Mouse (Mus musculus) hindbrain, embryonic 10.5 days (tissue): ENCODE data around the gene Uck2. TPM values are rescaled to one million over a fixed set of nuclear protein-coding genes. Genes with fewer than 3 reads are reported as not detected.

ENCODE experiments used
- DNase-seq: peaks from one replicate; pipeline ENCODE4 v3.0.0-alpha.2; 2017; ENCODE audit warnings: low spot score
- H3K27ac ChIP-seq: fragments of 300-500 bp; sonication (generic); 2 replicates; pipeline ENCODE4 v1.5.1; 2016; ENCODE audit warnings: mild to moderate bottlenecking, moderate library complexity
- H3K27me3 ChIP-seq: fragments of 300-500 bp; sonication (generic); 2 replicates; pipeline ENCODE4 v1.6.1; 2016; ENCODE audit warnings: mild to moderate bottlenecking; ENCODE audit not compliant: poor library complexity, insufficient read depth, severe bottlenecking
- H3K36me3 ChIP-seq: fragments of 300-500 bp; sonication (generic); 2 replicates; pipeline ENCODE4 v1.6.1; 2016; ENCODE audit warnings: mild to moderate bottlenecking, moderate library complexity
- H3K4me1 ChIP-seq: fragments of 300-500 bp; sonication (generic); replicated peaks from 2 replicates; pipeline ENCODE4 v1.6.1; 2016; ENCODE audit warnings: mild to moderate bottlenecking
- H3K4me3 ChIP-seq: fragments of 300-500 bp; sonication (generic); 2 replicates; pipeline ENCODE4 v1.5.1; 2016; ENCODE audit warnings: mild to moderate bottlenecking, moderate library complexity
- H3K9me3 ChIP-seq: fragments of 300-500 bp; sonication (generic); 2 replicates; pipeline ENCODE4 v1.6.1; 2016; ENCODE audit warnings: mild to moderate bottlenecking, moderate library complexity
- WGBS: fragments of 180-500 bp; shearing (Covaris S2); methylation state at CpG from one replicate; pipeline ENCODE4 v1.1.7; 2016; 5-methylcytosine and 5-hydroxymethylcytosine counted together
- polyA plus RNA-seq: library from polyadenylated mRNA; unstranded; fragments of >200 nt; fragmentation: Nextera tagmentation; extraction: Ambion mirVana; gene quantifications from 2 replicates; pipeline ENCODE4 v1.2.1, GENCODE M21; 2016

Uck2 gene
- polyA plus RNA-seq, 1 experiment from 2014 or later, result 113 TPM

GRCm38 (mm10) chr1:167265366-167265765, 19.8 kb downstream of the Uck2 start:
- Histone ChIP-seq H3K4me1 (peaks cover 52% of the 10 kb centered on the region), H3K27me3 (no peaks in the 10 kb centered on the region), H3K9me3 (no peaks in the 10 kb centered on the region), H3K36me3 (peaks cover 18% of the 10 kb centered on the region; the same call in 1 of the 2 replicates), H3K27ac (no peak overlapping the region), H3K4me3 (no peak overlapping the region)
- 89% methylated on average over 4 of the region's 4 CpGs for WGBS
- no peak for DNase-seq

GRCm38 (mm10) chr1:167262489-167263041, 22.6 kb downstream of the Uck2 start:
- Histone ChIP-seq H3K36me3 (peaks cover 18% of the 10 kb centered on the region; the same call in 1 of the 2 replicates), H3K27me3 (no peaks in the 10 kb centered on the region), H3K4me1 (peaks cover 24% of the 10 kb centered on the region), H3K27ac (no peak overlapping the region), H3K4me3 (no peak overlapping the region), H3K9me3 (no peaks in the 10 kb centered on the region)
- WGBS, result 85% methylated on average over 10 of the region's 10 CpGs
- DNase-seq, result no peak

DNA sequence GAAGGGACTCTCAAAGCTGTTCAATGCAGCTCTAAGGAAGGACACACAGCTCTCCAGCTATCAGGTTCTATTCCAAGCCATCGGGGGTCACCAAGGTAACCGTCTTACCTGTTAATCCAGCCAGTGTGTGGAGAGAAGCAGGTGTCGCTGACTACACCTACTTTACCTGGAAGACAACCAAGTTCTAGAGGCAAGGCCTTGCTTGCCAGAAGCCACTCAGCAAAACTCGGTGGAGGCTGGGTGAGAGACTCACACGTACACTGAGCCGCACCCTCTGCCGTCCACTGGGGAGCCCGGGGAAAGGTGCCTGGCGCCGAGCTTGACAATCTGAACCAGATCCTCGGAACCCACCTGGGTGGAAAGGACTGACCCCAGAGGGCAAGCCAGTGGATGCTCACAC, 23.4 kb downstream of the Uck2 start:
- peaks cover 29% of the 10 kb centered on the region for H3K4me1 ChIP-seq
- WGBS, result 94% methylated on average over 11 of the region's 11 CpGs
- no peak overlapping the region for H3K27ac ChIP-seq
- no peaks in the 10 kb centered on the region for H3K27me3 ChIP-seq
- H3K9me3 ChIP-seq, result no peaks in the 10 kb centered on the region
- DNase-seq, result no peak
- peaks cover 13% of the 10 kb centered on the region; the same call in 1 of the 2 replicates for H3K36me3 ChIP-seq
- no peak overlapping the region for H3K4me3 ChIP-seq

GRCm38 (mm10) chr1:167259702-167260101, 25.4 kb downstream of the Uck2 start:
- no peak for DNase-seq
- H3K27me3 ChIP-seq, result no peaks in the 10 kb centered on the region
- WGBS, result 86% methylated on average over 10 of the region's 10 CpGs
- H3K4me1 ChIP-seq, result peaks cover 42% of the 10 kb centered on the region
- no peak overlapping the region for H3K27ac ChIP-seq
- H3K36me3 ChIP-seq, result peaks cover 6% of the 10 kb centered on the region; the same call in 1 of the 2 replicates
- H3K4me3 ChIP-seq, result no peak overlapping the region
- no peaks in the 10 kb centered on the region for H3K9me3 ChIP-seq

GRCm38 (mm10) chr1:167256724-167257302, 28.3 kb downstream of the Uck2 start:
- H3K27ac ChIP-seq, result no peak overlapping the region
- no peak overlapping the region for H3K4me3 ChIP-seq
- H3K36me3 ChIP-seq, result no peaks in the 10 kb centered on the region; the same call in 1 of the 2 replicates
- H3K9me3 ChIP-seq, result no peaks in the 10 kb centered on the region
- H3K4me1 ChIP-seq, result peaks cover 29% of the 10 kb centered on the region
- DNase-seq, result no peak
- WGBS, result 80% methylated on average over 15 of the region's 15 CpGs
- H3K27me3 ChIP-seq, result no peaks in the 10 kb centered on the region

DNA sequence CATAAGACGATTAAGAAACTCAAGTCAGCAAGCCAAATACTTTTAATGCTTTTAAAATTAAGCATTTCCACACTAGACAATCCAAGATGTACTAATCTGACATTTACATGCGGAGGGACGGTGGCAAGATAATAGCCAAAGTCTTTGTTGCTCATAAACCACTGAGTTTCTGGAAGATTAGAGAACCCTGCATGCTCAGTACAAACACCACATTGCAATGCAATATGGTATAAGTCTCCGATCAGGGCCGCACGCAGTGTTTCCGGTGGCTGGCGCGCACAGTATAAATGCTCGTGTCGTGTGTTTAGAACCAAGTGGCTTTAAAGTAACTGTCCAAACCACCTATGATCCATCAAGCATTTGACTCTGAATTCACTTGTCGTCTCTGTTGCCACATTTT, 31.5 kb downstream of the Uck2 start:
- no peaks in the 10 kb centered on the region for H3K9me3 ChIP-seq
- peaks cover 44% of the 10 kb centered on the region for H3K4me1 ChIP-seq
- H3K36me3 ChIP-seq, result no peaks in the 10 kb centered on the region
- H3K4me3 ChIP-seq, result no peak overlapping the region
- H3K27ac ChIP-seq, result no peak overlapping the region
- no peak for DNase-seq
- H3K27me3 ChIP-seq, result no peaks in the 10 kb centered on the region
- 97% methylated on average over 12 of the region's 12 CpGs for WGBS

GRCm38 (mm10) chr1:167249881-167250280, 35.2 kb downstream of the Uck2 start:
- 95% methylated on average over 8 of the region's 8 CpGs for WGBS
- DNase-seq, result no peak
- Histone ChIP-seq H3K36me3 (no peaks in the 10 kb centered on the region), H3K9me3 (no peaks in the 10 kb centered on the region), H3K27me3 (no peaks in the 10 kb centered on the region), H3K4me1 (peaks cover 38% of the 10 kb centered on the region), H3K4me3 (no peak overlapping the region), H3K27ac (no peak overlapping the region)

DNA sequence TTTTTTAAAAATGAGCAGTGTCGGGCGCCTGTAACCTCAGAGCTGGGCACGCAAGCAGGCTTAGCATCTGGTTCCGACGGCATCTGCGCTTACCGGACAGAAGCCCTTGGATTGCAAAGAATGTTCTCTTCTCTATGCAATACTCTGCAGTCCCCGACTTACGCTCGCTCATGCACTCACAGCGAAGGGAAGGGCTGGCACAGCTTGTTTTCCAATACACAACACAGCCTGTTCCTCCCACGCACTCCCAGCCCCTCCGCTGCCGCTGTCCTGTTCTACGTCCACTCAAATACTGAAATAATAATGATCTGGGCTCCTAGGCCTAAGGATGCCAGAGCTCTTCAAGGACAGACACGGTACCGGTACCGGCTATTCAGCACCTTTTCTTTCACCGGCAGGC, 35.9 kb downstream of the Uck2 start:
- no peak overlapping the region for H3K4me3 ChIP-seq
- peaks cover 41% of the 10 kb centered on the region for H3K4me1 ChIP-seq
- no peak overlapping the region for H3K27ac ChIP-seq
- H3K27me3 ChIP-seq, result no peaks in the 10 kb centered on the region
- no peaks in the 10 kb centered on the region for H3K9me3 ChIP-seq
- 87% methylated on average over 19 of the region's 19 CpGs for WGBS
- DNase-seq, result no peak
- no peaks in the 10 kb centered on the region for H3K36me3 ChIP-seq

DNA sequence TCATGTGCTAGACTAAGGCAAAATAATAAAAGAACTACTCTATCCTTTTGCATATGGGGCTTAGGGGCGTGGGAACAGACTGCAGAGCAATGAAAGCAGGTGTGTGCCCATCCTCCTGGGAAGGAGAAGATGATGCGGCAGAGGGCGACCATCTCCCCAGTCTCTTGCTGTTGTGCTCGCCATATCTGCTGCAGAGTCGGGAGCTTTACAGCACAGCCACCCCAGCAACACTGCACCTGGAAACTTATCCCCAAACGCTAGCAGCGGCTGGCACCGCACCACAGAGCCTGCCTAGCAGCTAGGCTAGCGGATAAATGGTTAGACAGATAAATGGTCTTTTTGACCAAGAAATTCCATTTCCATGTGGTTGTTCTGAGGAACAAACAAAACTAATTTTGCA, 37.2 kb downstream of the Uck2 start:
- Histone ChIP-seq H3K27ac (no peak overlapping the region), H3K4me3 (no peak overlapping the region), H3K4me1 (peaks cover 53% of the 10 kb centered on the region), H3K9me3 (no peaks in the 10 kb centered on the region), H3K27me3 (no peaks in the 10 kb centered on the region), H3K36me3 (no peaks in the 10 kb centered on the region)
- 87% methylated on average over 9 of the region's 9 CpGs for whole genome bisulfite sequencing
- DNase-seq, result no peak

DNA sequence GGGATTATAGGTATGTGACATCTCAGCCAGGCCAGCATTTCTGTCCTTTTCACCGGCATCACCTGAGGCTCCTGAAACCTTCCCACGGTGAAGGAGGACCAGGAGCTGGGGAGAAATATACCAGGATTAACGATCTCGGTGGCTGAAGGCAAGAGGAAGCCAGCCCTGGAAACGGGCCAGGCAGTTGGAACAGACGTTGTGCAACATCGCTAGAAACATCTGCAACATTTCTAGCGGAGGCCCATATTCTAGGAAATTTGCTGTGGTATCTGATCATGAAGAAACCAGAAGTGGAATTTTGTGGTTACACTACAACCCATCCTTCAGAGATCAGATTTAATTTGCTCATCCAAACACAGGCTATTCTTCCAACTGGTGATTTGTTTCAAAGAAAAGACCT, 38.1 kb downstream of the Uck2 start:
- H3K9me3 ChIP-seq, result no peaks in the 10 kb centered on the region
- no peaks in the 10 kb centered on the region for H3K36me3 ChIP-seq
- peaks cover 62% of the 10 kb centered on the region for H3K4me1 ChIP-seq
- no peaks in the 10 kb centered on the region for H3K27me3 ChIP-seq
- no peak overlapping the region for H3K4me3 ChIP-seq
- 87% methylated on average over 8 of the region's 8 CpGs for WGBS
- H3K27ac ChIP-seq, result no peak overlapping the region
- no peak for DNase-seq

- no peak for DNase-seq
- Histone ChIP-seq H3K36me3 (no peaks in the 10 kb centered on the region), H3K27ac (no peak overlapping the region), H3K27me3 (no peaks in the 10 kb centered on the region), H3K9me3 (no peaks in the 10 kb centered on the region), H3K4me1 (peaks cover 68% of the 10 kb centered on the region), H3K4me3 (no peak overlapping the region)
- 85% methylated on average over 9 of the region's 9 CpGs for WGBS
These were observed 38.8 kb downstream of the Uck2 start for GRCm38 (mm10) chr1:167246275-167246674.

- H3K36me3 ChIP-seq, result no peaks in the 10 kb centered on the region
- H3K27ac ChIP-seq, result no peak overlapping the region
- no peaks in the 10 kb centered on the region for H3K27me3 ChIP-seq
- WGBS, result 87% methylated on average over 9 of the region's 9 CpGs
- DNase-seq, result no peak
- no peaks in the 10 kb centered on the region for H3K9me3 ChIP-seq
- no peak overlapping the region for H3K4me3 ChIP-seq
- peaks cover 68% of the 10 kb centered on the region for H3K4me1 ChIP-seq
These were observed 39.9 kb downstream of the Uck2 start for GRCm38 (mm10) chr1:167245180-167245641.

GRCm38 (mm10) chr1:167242191-167242681, 42.9 kb downstream of the Uck2 start:
- peak overlapping the region; percentile 62 for H3K27ac ChIP-seq
- H3K36me3 ChIP-seq, result 0 out of 2 replicates have a peak, but pooled peaks cover 6% of the 10 kb centered on the region
- 58% methylated on average over 7 of the region's 7 CpGs for WGBS
- H3K27me3 ChIP-seq, result no peaks in the 10 kb centered on the region
- H3K9me3 ChIP-seq, result no peaks in the 10 kb centered on the region
- H3K4me1 ChIP-seq, result peaks cover 84% of the 10 kb centered on the region
- no peak for DNase-seq
- H3K4me3 ChIP-seq, result no peak overlapping the region
